In the genomic region with DNA sequence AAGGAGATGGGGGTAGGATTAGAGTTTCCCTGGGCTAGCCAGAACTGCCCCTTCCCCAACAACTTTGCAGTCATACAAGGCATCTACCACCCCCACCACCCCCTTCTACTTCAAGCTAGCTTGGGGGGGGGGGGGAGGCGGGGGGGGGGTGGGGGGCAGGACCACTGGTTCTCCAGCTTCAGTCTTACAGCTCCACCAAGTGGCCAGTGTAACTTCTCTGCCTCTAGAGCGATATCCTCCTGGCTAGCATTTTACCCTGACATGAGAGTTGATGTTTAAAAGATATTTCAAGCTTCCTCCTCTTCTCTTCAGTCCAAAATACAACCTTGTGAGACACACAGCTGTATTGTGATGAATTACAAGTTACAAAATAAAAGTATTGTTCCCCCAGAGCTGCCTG, we compare ENCODE assay signal across 12 mouse cellular contexts.
DNase-seq lines count a peak whose midpoint lies in the region; ATAC-seq and TF ChIP-seq lines count a peak whose summit lies in the region.
"Had no signal": no experiment of that assay in that cellular context is flagged by ENCODE, and none has a peak within 500 bp of the region (broad histone marks: within the 10 kb centered on the region; RNA-seq: fewer than 3 reads in every experiment).

No protein-coding gene starts in this region.

- no peak overlapping the region for H3K9ac ChIP-seq in hindbrain, postnatal 0 days (replicated peaks; ENCODE audit: low read length)
- no peak overlapping the region for H3K9ac ChIP-seq in hindbrain, embryonic 13.5 days
- H3K9ac ChIP-seq: hindbrain, embryonic 12.5 days; limb, embryonic 13.5 days had no signal

- no peaks in the 10 kb centered on the region for H3K36me3 ChIP-seq in hindbrain, postnatal 0 days (ENCODE audit: insufficient read depth, low read length)
- no peaks in the 10 kb centered on the region for H3K36me3 ChIP-seq in hindbrain, embryonic 13.5 days
- H3K36me3 ChIP-seq: hindbrain, embryonic 12.5 days; limb, embryonic 13.5 days had no signal

- peak; percentile 38 for TF ChIP-seq CTCF in hindbrain, postnatal 0 days (IDR thresholded peaks at IDR 0.05; ENCODE audit: low read depth)
- TF ChIP-seq CTCF in cortical plate, adult 2 months (IDR thresholded peaks at IDR 0.05; ENCODE audit: extremely low read depth, insufficient read depth, low read length) = 0 out of 2 replicates have a peak, but pooled peaks have one; percentile 17

- H3K9me3 ChIP-seq in hindbrain, postnatal 0 days (ENCODE audit: low read length) = no peaks in the 10 kb centered on the region
- H3K9me3 ChIP-seq in hindbrain, embryonic 13.5 days = no peaks in the 10 kb centered on the region
- H3K9me3 ChIP-seq: hindbrain, embryonic 12.5 days; limb, embryonic 13.5 days had no signal

- H3K4me3 ChIP-seq in hindbrain, postnatal 0 days (ENCODE audit: low read length) = no peak overlapping the region
- no peak overlapping the region for H3K4me3 ChIP-seq in hindbrain, embryonic 13.5 days
- H3K4me3 ChIP-seq in cortical plate, adult 2 months (ENCODE audit: insufficient read depth, low read length) = no peak overlapping the region
- H3K4me3 ChIP-seq: hindbrain, embryonic 12.5 days; limb, embryonic 13.5 days had no signal

- DNase-seq in hindbrain, postnatal 0 days (ENCODE audit: low spot score) = peak; percentile 51
- peak; percentile 39 for DNase-seq in 3T3-L1 (ENCODE audit: low read depth, low spot score)
- DNase-seq in 416B (ENCODE audit: low read depth) = peak; percentile 45
- DNase-seq in urinary bladder, adult 2 months (ENCODE audit: low spot score) = no peak
- no peak for DNase-seq in left cerebral cortex, adult 18-20 months (ENCODE audit: low spot score in 2 of 2)
- no peak for DNase-seq in ovary, adult 18-20 months (ENCODE audit: low spot score)
- DNase-seq: right cerebral cortex, adult 18-20 months had no signal

- 45% methylated on average over 2 of the region's 2 CpGs for WGBS in hindbrain, postnatal 0 days
- whole genome bisulfite sequencing in hindbrain, embryonic 13.5 days = 37% methylated on average over 2 of the region's 2 CpGs

- ATAC-seq in hindbrain, postnatal 0 days = no peak
- ATAC-seq in hindbrain, embryonic 13.5 days (ENCODE audit: low FRiP score) = no peak
- ATAC-seq: midbrain, embryonic 16.5 days had no signal

- no peak for TF ChIP-seq POLR2A in cortical plate, adult 2 months (IDR thresholded peaks at IDR 0.05; ENCODE audit: extremely low read depth, insufficient read depth, low read length)

- H3K27ac ChIP-seq in hindbrain, postnatal 0 days = no peak overlapping the region
- H3K27ac ChIP-seq in hindbrain, embryonic 13.5 days = no peak overlapping the region
- no peak overlapping the region for H3K27ac ChIP-seq in cortical plate, adult 2 months (ENCODE audit: insufficient read depth, low read length)
- H3K27ac ChIP-seq: hindbrain, embryonic 12.5 days; limb, embryonic 13.5 days had no signal

- no peak overlapping the region for H3K4me2 ChIP-seq in hindbrain, postnatal 0 days (ENCODE audit: low read depth, low read length)
- H3K4me2 ChIP-seq in hindbrain, embryonic 13.5 days = no peak overlapping the region
- H3K4me2 ChIP-seq: hindbrain, embryonic 12.5 days; limb, embryonic 13.5 days had no signal

- H3K27me3 ChIP-seq in hindbrain, postnatal 0 days (ENCODE audit: insufficient read depth, low read length) = no peaks in the 10 kb centered on the region
- H3K27me3 ChIP-seq in hindbrain, embryonic 13.5 days = 0 out of 2 replicates have a peak, but pooled peaks cover 2% of the 10 kb centered on the region
- H3K27me3 ChIP-seq: hindbrain, embryonic 12.5 days; limb, embryonic 13.5 days had no signal

- no peaks in the 10 kb centered on the region for H3K4me1 ChIP-seq in hindbrain, postnatal 0 days (ENCODE audit: insufficient read depth, low read length)
- H3K4me1 ChIP-seq in hindbrain, embryonic 13.5 days (replicated peaks) = 0 out of 2 replicates have a peak, but pooled peaks cover 8% of the 10 kb centered on the region
- H3K4me1 ChIP-seq in cortical plate, adult 2 months (ENCODE audit: control insufficient read depth, insufficient read depth, low read length) = peaks cover 3% of the 10 kb centered on the region; the same call in 1 of the 2 replicates
- H3K4me1 ChIP-seq: hindbrain, embryonic 12.5 days had no signal

Comparison
In these comparisons a context has a peak if more than half of its experiments do, and no peak if none do; other contexts are left out.
1. DNase-seq: peak in hindbrain, postnatal 0 days (single experiment), 3T3-L1 (single experiment) and 416B (single experiment); none in urinary bladder, adult 2 months (single experiment), left cerebral cortex, adult 18-20 months (0 of 2) and ovary, adult 18-20 months (single experiment).